Mouse (Mus musculus): ENCODE data around the gene Gm20772. TPM values are rescaled to one million over a fixed set of nuclear protein-coding genes. Genes with fewer than 3 reads are reported as not detected.

Gm20772 gene
- not detected in 2 replicates for polyA plus RNA-seq (2015; fragmentation: Nextera tagmentation; extraction: Ambion mirVana)

DNA sequence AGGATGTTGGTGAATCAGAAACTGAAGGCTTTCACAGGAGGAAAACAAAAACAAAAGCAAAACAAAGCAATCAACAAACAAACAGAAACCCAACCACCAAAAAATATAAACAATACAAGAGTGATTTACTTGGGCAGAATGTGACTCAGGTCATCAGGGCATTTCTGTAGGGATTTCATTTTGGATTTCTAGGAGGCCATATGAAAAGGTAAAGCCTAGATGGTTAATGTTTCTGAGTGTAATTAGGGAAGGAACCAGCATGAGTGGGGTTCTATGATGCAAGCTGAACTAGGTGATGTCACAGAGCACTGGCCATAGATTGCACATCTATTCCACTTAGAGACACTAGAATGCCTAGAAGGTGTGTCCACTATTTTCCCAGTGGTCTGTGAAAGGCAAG lies at the start of gene Gm20772, which contains the start of gene Gm20831:
Gm20772 (plus strand) TSS at position 301 of the 400 bp plus-strand sequence.
Gm20831 (plus strand) TSS at position 301 of the 400 bp plus-strand sequence.

DNA sequence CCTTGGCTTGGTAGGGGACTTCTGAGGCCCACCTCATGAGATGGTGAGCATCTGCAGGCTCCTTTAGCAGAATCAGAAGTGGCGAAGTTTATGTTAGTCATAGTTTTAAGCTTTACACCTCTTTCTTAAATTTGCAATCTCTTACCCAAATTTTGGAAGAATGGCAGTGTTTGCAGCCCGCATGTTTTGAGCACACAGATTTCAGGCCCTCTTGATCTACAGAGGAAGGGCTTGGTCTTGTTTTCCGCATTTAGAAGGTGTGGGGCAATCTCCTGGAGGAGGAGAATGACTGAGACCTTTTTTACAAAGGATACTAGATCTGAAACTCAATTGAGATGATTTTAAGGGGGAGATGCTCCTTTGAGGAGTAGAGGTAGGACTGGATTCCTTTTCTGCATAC lies 28.4 kb upstream of the Gm20772 start, which contains the start of gene Gm21904:
Gm21904 (minus strand) TSS at position 101 of the 400 bp plus-strand sequence.

Other genes with a start within 250 kb of the Gm20772 start
- not detected in 2 replicates for gene Gm21904, start 28.5 kb upstream of the Gm20772 start, polyA plus RNA-seq (2015; fragmentation: Nextera tagmentation; extraction: Ambion mirVana)
- gene Gm20831, start within 50 bp of the Gm20772 start, polyA plus RNA-seq (2015; fragmentation: Nextera tagmentation; extraction: Ambion mirVana): not detected in 2 replicates
- gene Srsy, start 62.6 kb downstream of the Gm20772 start, polyA plus RNA-seq (2015; fragmentation: Nextera tagmentation; extraction: Ambion mirVana): not detected in 2 replicates
- not detected in 2 replicates for gene Gm21764, start 187.1 kb downstream of the Gm20772 start, polyA plus RNA-seq (2015; fragmentation: Nextera tagmentation; extraction: Ambion mirVana)
- not detected in 2 replicates for gene Ssty1, start 214.4 kb downstream of the Gm20772 start, polyA plus RNA-seq (2015; fragmentation: Nextera tagmentation; extraction: Ambion mirVana)

All from neural tube, postnatal 0 days (tissue).